Mouse (Mus musculus) stomach, postnatal 0 days (tissue): Measurements from ENCODE around the gene Gm47985.

Experiments used
- CTCF ChIP-seq: IDR thresholded peaks from 2 replicates; pipeline ENCODE4 v1.5.1; 2016; ENCODE audit warnings: antibody characterized with exemption, low read depth, mild to moderate bottlenecking, moderate library complexity
- EP300 ChIP-seq: optimal IDR thresholded peaks from 2 replicates; pipeline ENCODE3; 2016; ENCODE audit warnings: antibody characterized with exemption

GRCm38 (mm10) chr1:151153056-151153652, 29.2 kb upstream of the Gm47985 start:
- TF ChIP-seq CTCF (no peak), EP300 (no peak)
